Mouse (Mus musculus) liver, embryonic 11.5 days (tissue): ENCODE results near the gene Hist2h3b. TPM values are rescaled to one million over a fixed set of nuclear protein-coding genes. Genes with fewer than 3 reads are reported as not detected.
A peak's percentile ranks its signal among the peaks of the same experiment; 100 is the strongest.
"Not testable (repeated sequence)": the region's sequence is repeated elsewhere in the genome, so short reads cannot be mapped to it uniquely, and the experiment has no call there.

Experiments
- ATAC-seq: fragments of 200-750 bp; cut with Nextera tagmentation; replicated peaks from 2 replicates; pipeline ENCODE4 v1.8.0; 2017; ENCODE audit warnings: moderate number of reproducible peaks, mild to moderate bottlenecking, moderate TSS enrichment, moderate library complexity; ENCODE audit not compliant: low FRiP score
- DNase-seq: peaks from one replicate; pipeline ENCODE4 v3.0.0-alpha.2; 2017; ENCODE audit warnings: low spot score
- H3K27ac ChIP-seq: fragments of 300-500 bp; sonication (generic); 2 replicates; pipeline ENCODE4 v1.5.1; 2014; ENCODE audit warnings: mild to moderate bottlenecking, low read depth, low read length, control low read depth
- H3K27me3 ChIP-seq: fragments of 300-500 bp; sonication (generic); replicated peaks from 2 replicates; pipeline ENCODE4 v1.6.1; 2014; ENCODE audit warnings: low read length, mixed read lengths; ENCODE audit not compliant: control insufficient read depth, insufficient read depth
- H3K36me3 ChIP-seq: fragments of 300-500 bp; sonication (generic); 2 replicates; pipeline ENCODE4 v1.6.1; 2014; ENCODE audit warnings: mild to moderate bottlenecking, low read length, moderate library complexity, mixed read lengths; ENCODE audit not compliant: control insufficient read depth, insufficient read depth
- H3K4me1 ChIP-seq: fragments of 300-500 bp; sonication (generic); replicated peaks from 2 replicates; pipeline ENCODE4 v1.6.1; 2014; ENCODE audit warnings: low read length, mixed read lengths; ENCODE audit not compliant: control insufficient read depth, insufficient read depth
- H3K4me2 ChIP-seq: fragments of 300-500 bp; sonication (generic); 2 replicates; pipeline ENCODE4 v1.6.1; 2014; ENCODE audit warnings: mild to moderate bottlenecking, control low read depth, moderate library complexity
- H3K4me3 ChIP-seq: fragments of 300-500 bp; sonication (generic); 2 replicates; pipeline ENCODE4 v1.5.1; 2014; ENCODE audit warnings: low read depth, low read length, control low read depth
- H3K9ac ChIP-seq: fragments of 300-500 bp; sonication (generic); 2 replicates; pipeline ENCODE4 v1.6.1; 2014; ENCODE audit warnings: low read depth, low read length, control low read depth
- H3K9me3 ChIP-seq: fragments of 300-500 bp; sonication (generic); 2 replicates; pipeline ENCODE4 v1.6.1; 2016; ENCODE audit warnings: low read length, inconsistent platforms, mixed read lengths; ENCODE audit not compliant: control insufficient read depth
- WGBS: fragments of 180-500 bp; shearing (Covaris S2); extraction: QIAGEN DNeasy Blood & Tissue Kit; methylation state at CpG from one replicate; pipeline ENCODE4 v1.1.7; 2014; 5-methylcytosine and 5-hydroxymethylcytosine counted together
- polyA plus RNA-seq: library from polyadenylated mRNA; unstranded; fragments of >200 nt; fragmentation: Nextera tagmentation; extraction: Ambion mirVana; gene quantifications from 2 replicates; pipeline ENCODE4 v1.2.1, GENCODE M21; 2014

The Hist2h3b gene
- polyA plus RNA-seq, 1 experiment from 2014 or later: 60.2 TPM

- Histone ChIP-seq H3K4me2 (peak overlapping the region; percentile 81), H3K4me1 (peaks cover 9% of the 10 kb centered on the region), H3K4me3 (peak overlapping the region; percentile 52), H3K9me3 (no peaks in the 10 kb centered on the region), H3K27ac (peak overlapping the region; percentile 89), H3K27me3 (no peaks in the 10 kb centered on the region), H3K9ac (peak overlapping the region; percentile 76), H3K36me3 (no peaks in the 10 kb centered on the region)
- DNase-seq (peak; percentile 61), ATAC-seq (no peak)
- 23% methylated on average over 7 of the region's 7 CpGs for WGBS
These were observed 31.0 kb upstream of the Hist2h3b start for GRCm38 (mm10) chr3:96237335-96237903.

GRCm38 (mm10) chr3:96237904-96238511 is 30.4 kb upstream of the Hist2h3b start:
- ATAC-seq (peak; percentile 11; the same call in 1 of the 2 replicates), DNase-seq (peak; percentile 63)
- Histone ChIP-seq H3K9me3 (no peaks in the 10 kb centered on the region), H3K27me3 (no peaks in the 10 kb centered on the region), H3K4me2 (peak overlapping the region; percentile 81), H3K9ac (peak overlapping the region; percentile 76), H3K4me1 (peaks cover 9% of the 10 kb centered on the region), H3K27ac (peak overlapping the region; percentile 89), H3K4me3 (peak overlapping the region; percentile 52), H3K36me3 (no peaks in the 10 kb centered on the region)
- WGBS: under 1% methylated on average over 12 of the region's 12 CpGs

- peak within 1 kb of the TSS; percentile 76 for H3K9ac ChIP-seq
- WGBS: 0% methylated on average over 22 of the region's 68 CpGs
- peak; percentile 84 for ATAC-seq
- H3K4me1 ChIP-seq: peaks cover 16% of the 10 kb centered on the region
- H3K27ac ChIP-seq: peak within 1 kb of the TSS; percentile 89
- H3K27me3 ChIP-seq, H3K36me3 ChIP-seq, DNase-seq, H3K9me3 ChIP-seq: not testable (repeated sequence)
- peak within 1 kb of the TSS; percentile 52 for H3K4me3 ChIP-seq
- H3K4me2 ChIP-seq: peak within 1 kb of the TSS; percentile 81
These were observed 29.3 kb upstream of the Hist2h3b start, which contains the start of gene Hist2h3c2 for GRCm38 (mm10) chr3:96238954-96239793. TSS of gene Hist2h3c2 (minus strand) at chr3:96239127.

GRCm38 (mm10) chr3:96239949-96240798 is 28.3 kb upstream of the Hist2h3b start, which contains the start of gene Hist2h2aa2:
TSS of gene Hist2h2aa2 (minus strand) at chr3:96240276.
- peak within 1 kb of the TSS; percentile 76 for H3K27ac ChIP-seq
- ATAC-seq: peak; percentile 66
- H3K4me1 ChIP-seq: peaks cover 20% of the 10 kb centered on the region
- not testable (repeated sequence) for H3K9me3 ChIP-seq, DNase-seq, H3K27me3 ChIP-seq, H3K36me3 ChIP-seq
- 0 out of 2 replicates have a peak within 1 kb of the TSS, but pooled peaks have one; percentile 12 for H3K4me3 ChIP-seq
- peak within 1 kb of the TSS; percentile 48 for H3K4me2 ChIP-seq
- 5% methylated on average over 24 of the region's 85 CpGs for WGBS
- peak within 1 kb of the TSS; percentile 17; the same call in 1 of the 2 replicates for H3K9ac ChIP-seq

GRCm38 (mm10) chr3:96240799-96241197 is 27.7 kb upstream of the Hist2h3b start:
- Histone ChIP-seq H3K27me3 (no peaks in the 10 kb centered on the region), H3K4me3 (0 out of 2 replicates have a peak overlapping the region, but pooled peaks have one; percentile 12), H3K4me1 (peaks cover 20% of the 10 kb centered on the region), H3K27ac (peak overlapping the region; percentile 76), H3K36me3 (no peaks in the 10 kb centered on the region), H3K4me2 (peak overlapping the region; percentile 48), H3K9me3 (no peaks in the 10 kb centered on the region), H3K9ac (peak overlapping the region; percentile 17; the same call in 1 of the 2 replicates)
- 83% methylated on average over 9 of the region's 9 CpGs for WGBS
- ATAC-seq: no peak
- no peak for DNase-seq

GRCm38 (mm10) chr3:96243921-96244572 is 24.4 kb upstream of the Hist2h3b start:
- H3K4me1 ChIP-seq: peaks cover 25% of the 10 kb centered on the region
- 68% methylated on average over 7 of the region's 7 CpGs for WGBS
- H3K4me3 ChIP-seq: peak overlapping the region; percentile 58; the same call in 1 of the 2 replicates
- H3K4me2 ChIP-seq: peak overlapping the region; percentile 76
- H3K36me3 ChIP-seq: no peaks in the 10 kb centered on the region
- H3K9ac ChIP-seq: peak overlapping the region; percentile 95
- no peak for DNase-seq
- H3K9me3 ChIP-seq: no peaks in the 10 kb centered on the region
- ATAC-seq: no peak
- peak overlapping the region; percentile 100 for H3K27ac ChIP-seq
- H3K27me3 ChIP-seq: no peaks in the 10 kb centered on the region

- not testable (repeated sequence) for H3K36me3 ChIP-seq, H3K9me3 ChIP-seq, H3K27me3 ChIP-seq
- H3K9ac ChIP-seq: peak within 1 kb of the TSS; percentile 95
- H3K4me2 ChIP-seq: peak within 1 kb of the TSS; percentile 76
- DNase-seq (peak; percentile 82), ATAC-seq (peak; percentile 76)
- peak within 1 kb of the TSS; percentile 100 for H3K27ac ChIP-seq
- peaks cover 27% of the 10 kb centered on the region for H3K4me1 ChIP-seq
- peak within 1 kb of the TSS; percentile 58 for H3K4me3 ChIP-seq
- under 1% methylated on average over 23 of the region's 88 CpGs for WGBS
These were observed 23.2 kb upstream of the Hist2h3b start, which contains the start of gene Hist2h2aa1 for GRCm38 (mm10) chr3:96245003-96245886. TSS of gene Hist2h2aa1 (plus strand) at chr3:96245497.
